Mouse (Mus musculus) thymus, adult 2 months (tissue): ENCODE data around the gene Slc6a1.

ENCODE experiments used
- CTCF ChIP-seq: fragments of 200-500 bp; IDR thresholded peaks from 2 replicates; pipeline ENCODE4 v1.5.1; 2012; ENCODE audit warnings: mild to moderate bottlenecking, control low read depth, low read length, moderate library complexity, borderline replicate concordance; ENCODE audit not compliant: control insufficient read depth, poor library complexity, insufficient read depth; ENCODE audit errors: extremely low read depth
- POLR2A ChIP-seq: fragments of 200-500 bp; IDR thresholded peaks from 2 replicates; pipeline ENCODE4 v1.6.1; 2012; ENCODE audit warnings: mild to moderate bottlenecking, low read length, control low read depth, moderate library complexity; ENCODE audit not compliant: control insufficient read depth, poor library complexity, insufficient read depth; ENCODE audit errors: extremely low read depth

DNA sequence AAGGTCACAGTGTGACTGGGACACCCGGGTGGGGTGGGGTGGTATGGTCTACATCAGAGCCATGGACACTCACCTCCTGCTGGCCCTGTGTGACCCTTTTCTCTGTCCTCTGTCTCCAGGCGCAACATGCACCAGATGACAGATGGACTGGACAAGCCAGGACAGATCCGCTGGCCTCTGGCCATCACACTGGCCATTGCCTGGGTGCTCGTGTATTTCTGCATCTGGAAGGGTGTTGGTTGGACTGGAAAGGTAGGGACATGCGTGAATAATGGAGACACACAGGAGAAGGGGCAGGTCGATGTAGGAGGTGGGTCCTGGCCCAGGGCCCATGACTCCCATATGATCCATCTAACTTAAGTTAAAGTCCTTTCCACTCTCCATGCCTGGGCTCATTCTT, 22.2 kb downstream of the Slc6a1 start:
- TF ChIP-seq POLR2A, result no peak
- TF ChIP-seq CTCF, result no peak
